Mouse (Mus musculus) hindbrain, embryonic 16.5 days (tissue): ENCODE results near the gene Chrna10. TPM values are rescaled to one million over a fixed set of nuclear protein-coding genes. Genes with fewer than 3 reads are reported as not detected.

ENCODE experiments used
- ATAC-seq: fragments of 200-750 bp; cut with Nextera tagmentation; 2 replicates; pipeline ENCODE4 v1.8.0; 2017; ENCODE audit warnings: moderate TSS enrichment, moderate library complexity
- H3K27ac ChIP-seq: fragments of 300-500 bp; sonication (generic); 2 replicates; pipeline ENCODE4 v1.5.1; 2014; ENCODE audit warnings: low read depth, mild to moderate bottlenecking, control low read depth, low read length, moderate library complexity
- H3K27me3 ChIP-seq: fragments of 300-500 bp; sonication (generic); replicated peaks from 2 replicates; pipeline ENCODE4 v1.6.1; 2014; ENCODE audit warnings: low read length; ENCODE audit not compliant: control insufficient read depth, insufficient read depth
- H3K36me3 ChIP-seq: fragments of 300-500 bp; sonication (generic); 2 replicates; pipeline ENCODE4 v1.6.1; 2014; ENCODE audit warnings: mild to moderate bottlenecking, low read length, moderate library complexity, mixed read lengths; ENCODE audit not compliant: control insufficient read depth, insufficient read depth
- H3K4me1 ChIP-seq: fragments of 300-500 bp; sonication (generic); 2 replicates; pipeline ENCODE4 v1.6.1; 2014; ENCODE audit warnings: low read depth, low read length; ENCODE audit not compliant: control insufficient read depth, insufficient read depth
- H3K4me2 ChIP-seq: fragments of 300-500 bp; sonication (generic); 2 replicates; pipeline ENCODE4 v1.6.1; 2014; ENCODE audit warnings: mild to moderate bottlenecking, low read length, control low read depth, moderate library complexity
- H3K4me3 ChIP-seq: fragments of 300-500 bp; sonication (generic); 2 replicates; pipeline ENCODE4 v1.5.1; 2014; ENCODE audit warnings: mild to moderate bottlenecking, low read length, control low read depth, moderate library complexity
- H3K9ac ChIP-seq: fragments of 300-500 bp; sonication (generic); 2 replicates; pipeline ENCODE4 v1.6.1; 2014; ENCODE audit warnings: low read depth, mild to moderate bottlenecking, control low read depth, low read length, moderate library complexity
- H3K9me3 ChIP-seq: fragments of 300-500 bp; sonication (generic); 2 replicates; pipeline ENCODE4 v1.6.1; 2014; ENCODE audit warnings: mild to moderate bottlenecking, low read length, moderate library complexity; ENCODE audit not compliant: control insufficient read depth
- WGBS: fragments of 180-500 bp; shearing (Covaris S2); extraction: QIAGEN DNeasy Blood & Tissue Kit; methylation state at CpG from one replicate; pipeline ENCODE4 v1.1.7; 2014; 5-methylcytosine and 5-hydroxymethylcytosine counted together
- polyA plus RNA-seq: library from polyadenylated mRNA; unstranded; fragments of >200 nt; fragmentation: Nextera tagmentation; extraction: Ambion mirVana; gene quantifications from 2 replicates; pipeline ENCODE4 v1.2.1, GENCODE M21; 2015

Gene Chrna10
- not detected in 2 replicates for polyA plus RNA-seq

DNA sequence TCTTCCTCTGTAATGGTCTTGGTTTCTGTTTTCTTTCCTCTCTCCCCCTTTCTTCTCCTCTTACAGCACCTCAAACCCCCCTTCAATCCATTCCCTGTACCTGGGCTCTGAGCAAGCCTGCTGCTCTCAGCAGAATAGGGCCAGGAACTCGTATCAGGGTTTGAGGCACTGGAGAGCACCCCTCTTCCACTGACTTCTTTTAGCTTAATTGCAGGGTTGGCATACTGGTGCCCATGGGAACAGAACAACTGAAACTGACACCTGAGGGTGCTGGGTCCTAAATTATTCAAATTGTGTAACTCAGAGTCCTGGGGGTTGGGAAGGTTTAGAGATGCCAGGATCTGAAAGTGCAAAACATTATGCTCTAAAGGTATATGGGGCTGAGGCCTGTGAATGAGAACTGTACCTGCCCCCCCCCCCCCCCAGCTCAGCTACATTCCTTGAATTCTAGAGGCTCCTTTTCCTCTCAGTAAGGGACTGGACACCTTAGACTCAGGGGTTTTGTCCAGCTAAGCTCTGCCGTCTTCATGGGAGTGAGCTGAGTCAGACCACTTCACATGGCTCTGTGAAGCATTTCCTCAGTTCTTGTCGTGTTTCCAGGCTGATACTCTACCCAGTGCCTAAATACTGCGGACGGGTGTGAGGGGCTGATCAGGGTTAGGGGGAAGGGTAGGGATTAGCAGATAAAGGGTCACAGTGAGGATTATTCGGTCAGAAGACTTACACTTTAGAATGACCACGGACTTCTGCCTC is at the start of gene Chrna10:
TSS of gene Chrna10 (minus strand) at position 250 of the 753 bp plus-strand sequence.
- H3K9ac ChIP-seq: no peak within 1 kb of the TSS
- H3K36me3 ChIP-seq: peaks cover 28% of the 10 kb centered on the region
- 64% methylated on average over 7 of the region's 7 CpGs for WGBS
- no peak for ATAC-seq
- H3K27me3 ChIP-seq: no peaks in the 10 kb centered on the region
- no peak within 1 kb of the TSS for H3K27ac ChIP-seq
- no peaks in the 10 kb centered on the region for H3K9me3 ChIP-seq
- no peak within 1 kb of the TSS for H3K4me2 ChIP-seq
- no peaks in the 10 kb centered on the region for H3K4me1 ChIP-seq
- no peak within 1 kb of the TSS for H3K4me3 ChIP-seq

DNA sequence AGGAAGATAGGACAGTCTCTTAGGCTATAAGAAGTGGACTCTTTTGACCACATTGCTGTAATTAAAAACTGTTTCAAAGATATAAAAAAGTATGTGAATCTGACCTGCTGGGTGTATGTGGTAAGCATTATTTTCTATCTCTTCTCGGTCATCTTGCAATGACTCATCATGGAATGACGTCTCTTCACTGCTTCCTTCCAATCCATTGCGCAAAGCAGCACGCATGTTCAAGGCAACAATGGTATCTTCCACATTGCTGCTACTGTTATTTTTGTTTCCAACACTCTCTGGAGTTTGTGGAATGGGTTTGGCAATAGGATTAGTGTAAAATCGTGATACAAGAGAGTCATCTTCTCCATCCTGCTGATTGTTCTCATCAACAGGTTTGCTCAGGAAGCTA is 37.1 kb upstream of the Chrna10 start:
- no peak for ATAC-seq
- 98% methylated on average over 5 of the region's 5 CpGs for WGBS
- no peaks in the 10 kb centered on the region for H3K9me3 ChIP-seq
- H3K4me3 ChIP-seq: no peak overlapping the region
- H3K27me3 ChIP-seq: no peaks in the 10 kb centered on the region
- no peaks in the 10 kb centered on the region for H3K4me1 ChIP-seq
- no peak overlapping the region for H3K4me2 ChIP-seq
- H3K36me3 ChIP-seq: peaks cover 19% of the 10 kb centered on the region
- no peak overlapping the region for H3K9ac ChIP-seq
- no peak overlapping the region for H3K27ac ChIP-seq

DNA sequence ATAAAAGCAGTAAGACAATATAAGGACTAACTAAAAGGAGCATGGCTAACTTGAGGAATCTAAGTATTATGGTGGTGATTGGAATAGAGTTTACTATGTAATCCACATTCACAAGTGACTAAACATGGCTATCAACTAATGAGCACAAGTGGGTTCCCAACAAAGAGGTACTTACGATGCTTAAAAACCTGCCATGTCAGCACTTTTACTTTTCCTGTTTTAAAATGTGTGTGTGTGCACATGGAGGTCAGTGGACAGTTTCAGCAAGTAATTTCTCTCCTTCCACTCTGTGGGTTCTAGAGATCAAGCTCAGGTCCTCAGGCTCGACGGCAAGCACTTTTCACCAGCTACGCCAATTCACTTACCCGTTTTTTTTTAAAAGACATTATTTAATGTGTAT is 21.3 kb upstream of the Chrna10 start:
- Histone ChIP-seq H3K27me3 (no peaks in the 10 kb centered on the region), H3K4me1 (no peaks in the 10 kb centered on the region), H3K4me3 (no peak overlapping the region), H3K4me2 (no peak overlapping the region), H3K36me3 (peaks cover 29% of the 10 kb centered on the region), H3K9me3 (no peaks in the 10 kb centered on the region), H3K9ac (no peak overlapping the region), H3K27ac (no peak overlapping the region)
- no peak for ATAC-seq
- WGBS: 98% methylated on average over 5 of the region's 5 CpGs

DNA sequence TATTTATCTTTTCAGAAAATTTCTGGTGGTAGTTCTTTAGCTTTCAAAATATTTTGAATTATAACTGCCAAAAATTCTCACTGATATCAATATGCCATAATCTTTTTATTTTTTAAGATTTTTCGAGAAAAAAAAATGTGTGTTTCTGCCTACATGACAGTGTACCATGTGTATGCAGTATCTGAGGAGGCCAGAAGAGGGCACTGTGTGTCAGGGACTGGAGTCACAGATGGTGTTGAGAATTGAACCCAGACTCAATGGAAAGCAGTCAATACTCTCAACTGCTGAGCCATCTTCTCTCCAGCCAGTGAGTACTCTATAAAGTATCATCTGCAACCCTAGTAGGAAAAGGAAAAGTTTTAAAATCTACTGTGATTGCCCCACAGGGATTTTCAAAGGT is 20.8 kb upstream of the Chrna10 start:
- Histone ChIP-seq H3K4me2 (no peak overlapping the region), H3K9me3 (no peaks in the 10 kb centered on the region), H3K4me1 (no peaks in the 10 kb centered on the region), H3K27me3 (no peaks in the 10 kb centered on the region), H3K9ac (no peak overlapping the region), H3K27ac (no peak overlapping the region), H3K4me3 (no peak overlapping the region), H3K36me3 (peaks cover 31% of the 10 kb centered on the region)
- ATAC-seq: no peak
- WGBS: 90% methylated on average over 1 of the region's 1 CpGs

DNA sequence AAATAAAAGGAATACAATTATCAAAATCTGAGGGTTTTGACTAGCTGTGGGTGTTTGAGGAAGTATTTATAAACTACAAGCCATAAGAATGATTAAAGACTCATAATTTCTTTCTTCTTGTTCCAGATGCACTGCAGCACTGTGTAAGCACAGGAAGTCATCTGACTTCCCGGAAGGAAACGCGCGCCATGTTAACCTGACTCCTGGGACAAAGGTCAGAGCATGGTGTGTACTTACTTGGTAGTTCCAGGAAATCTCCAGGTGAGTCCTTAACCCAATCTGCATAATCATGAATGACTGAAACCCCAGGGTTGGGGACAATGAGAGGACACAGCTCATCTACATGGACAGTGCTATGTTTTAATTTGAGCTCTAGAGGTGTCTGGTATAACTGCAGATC is 15.8 kb upstream of the Chrna10 start:
- Histone ChIP-seq H3K9me3 (no peaks in the 10 kb centered on the region), H3K27ac (no peak overlapping the region), H3K9ac (no peak overlapping the region), H3K4me3 (no peak overlapping the region), H3K27me3 (no peaks in the 10 kb centered on the region), H3K4me1 (no peaks in the 10 kb centered on the region), H3K4me2 (no peak overlapping the region), H3K36me3 (peaks cover 37% of the 10 kb centered on the region)
- WGBS: 90% methylated on average over 4 of the region's 4 CpGs
- no peak for ATAC-seq

DNA sequence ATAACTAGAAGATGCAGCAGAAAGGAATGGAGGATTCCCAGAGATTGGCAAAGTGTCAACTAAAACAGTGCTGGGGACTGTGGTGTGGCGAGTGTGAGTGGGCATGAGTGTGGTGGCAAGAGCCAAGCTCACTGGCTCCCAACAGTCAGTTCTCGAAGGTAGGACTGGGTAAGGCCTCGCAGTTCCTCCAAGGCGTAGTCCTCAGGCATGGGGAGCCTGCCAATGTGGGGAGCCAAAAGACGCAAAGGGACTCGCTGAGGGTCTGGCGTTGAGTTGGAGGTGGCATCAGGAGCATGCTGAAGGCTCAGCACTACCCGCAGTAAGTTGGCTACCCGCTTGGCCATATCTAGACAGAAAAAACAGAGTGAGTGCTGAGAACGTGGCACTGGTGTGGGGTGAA is 3.7 kb upstream of the Chrna10 start:
- WGBS: 94% methylated on average over 10 of the region's 10 CpGs
- H3K4me3 ChIP-seq: no peak overlapping the region
- peaks cover 59% of the 10 kb centered on the region for H3K36me3 ChIP-seq
- H3K27me3 ChIP-seq: no peaks in the 10 kb centered on the region
- no peak overlapping the region for H3K4me2 ChIP-seq
- H3K9me3 ChIP-seq: no peaks in the 10 kb centered on the region
- no peak overlapping the region for H3K9ac ChIP-seq
- H3K27ac ChIP-seq: no peak overlapping the region
- H3K4me1 ChIP-seq: no peaks in the 10 kb centered on the region
- ATAC-seq: no peak

DNA sequence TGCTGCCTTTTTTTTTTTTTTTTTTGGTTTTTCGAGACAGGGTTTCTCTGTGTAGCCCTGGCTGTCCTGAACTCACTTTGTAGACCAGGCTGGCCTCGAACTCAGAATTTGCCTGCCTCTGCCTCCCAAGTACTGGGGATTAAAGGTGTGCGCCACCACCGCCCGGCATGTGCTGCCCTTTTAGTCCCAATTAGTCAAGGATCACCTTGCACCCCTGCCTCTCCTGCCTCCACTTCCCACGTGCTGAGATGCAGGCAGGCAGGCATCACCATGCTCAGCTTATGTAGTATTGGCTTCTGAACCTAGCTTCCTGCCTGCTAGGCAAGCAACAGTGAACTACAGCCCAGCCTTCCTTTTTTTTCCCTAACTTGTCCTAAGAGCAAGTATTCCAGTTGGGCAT is 754 bp upstream of the Chrna10 start:
- no peak overlapping the region for H3K4me2 ChIP-seq
- H3K4me3 ChIP-seq: no peak overlapping the region
- ATAC-seq: no peak
- no peak overlapping the region for H3K9ac ChIP-seq
- H3K27me3 ChIP-seq: no peaks in the 10 kb centered on the region
- no peaks in the 10 kb centered on the region for H3K4me1 ChIP-seq
- WGBS: 81% methylated on average over 6 of the region's 6 CpGs
- H3K27ac ChIP-seq: no peak overlapping the region
- H3K9me3 ChIP-seq: no peaks in the 10 kb centered on the region
- H3K36me3 ChIP-seq: peaks cover 33% of the 10 kb centered on the region

DNA sequence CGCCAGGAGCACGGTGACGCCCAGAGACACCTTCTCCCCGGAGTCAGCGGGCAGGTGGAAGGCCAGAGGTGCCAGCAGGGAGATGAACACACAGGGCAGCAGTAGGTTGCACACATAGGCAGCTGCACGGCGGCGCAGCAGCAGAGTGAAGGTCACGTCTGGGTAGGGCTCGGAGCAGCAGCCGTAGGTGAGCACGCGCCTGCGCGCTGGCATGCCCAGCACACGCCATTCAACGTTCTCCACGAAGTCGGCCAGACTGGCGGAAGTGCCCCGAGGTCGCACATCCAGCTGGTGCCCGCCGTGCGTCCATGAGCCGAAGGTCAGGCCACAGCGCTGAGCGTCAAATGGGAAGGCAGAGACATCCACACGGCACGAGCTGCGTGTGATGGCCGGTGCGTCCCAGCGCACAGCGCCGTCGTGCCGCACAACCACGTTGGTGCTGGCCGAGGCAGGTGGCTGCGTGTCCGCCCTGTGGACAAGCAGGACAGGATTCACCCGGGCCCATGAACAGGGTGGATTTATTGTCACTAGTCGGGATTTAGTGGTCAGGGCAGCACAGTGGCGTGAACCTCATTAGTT is 3.4 kb downstream of the Chrna10 start:
- H3K4me1 ChIP-seq: no peaks in the 10 kb centered on the region
- H3K9me3 ChIP-seq: no peaks in the 10 kb centered on the region
- no peak overlapping the region for H3K4me3 ChIP-seq
- no peaks in the 10 kb centered on the region for H3K27me3 ChIP-seq
- H3K36me3 ChIP-seq: peaks cover 4% of the 10 kb centered on the region; the same call in 1 of the 2 replicates
- no peak overlapping the region for H3K27ac ChIP-seq
- H3K9ac ChIP-seq: no peak overlapping the region
- no peak for ATAC-seq
- H3K4me2 ChIP-seq: no peak overlapping the region
- WGBS: 79% methylated on average over 45 of the region's 45 CpGs

DNA sequence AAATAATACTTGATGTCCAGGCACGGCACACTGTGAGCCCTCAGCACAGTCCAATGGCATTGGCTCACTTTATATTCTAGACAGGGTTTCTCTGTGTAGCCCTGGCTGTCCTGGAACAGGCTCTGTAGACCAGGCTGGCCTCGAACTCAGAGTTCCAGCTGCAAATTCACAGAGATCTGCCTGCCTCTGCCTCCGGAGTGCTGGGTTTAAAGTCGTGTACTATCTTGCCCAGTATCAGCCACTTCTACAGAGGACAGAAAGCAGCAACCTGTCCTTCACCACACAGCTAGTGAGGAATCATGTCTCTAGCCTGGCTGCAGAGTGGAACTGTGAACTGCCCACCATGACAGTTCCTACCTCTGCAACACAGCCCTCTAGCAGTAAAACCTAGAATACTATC is 6.9 kb downstream of the Chrna10 start:
- Histone ChIP-seq H3K36me3 (no peaks in the 10 kb centered on the region), H3K4me3 (no peak overlapping the region), H3K27me3 (no peaks in the 10 kb centered on the region), H3K4me1 (no peaks in the 10 kb centered on the region; the same call in 1 of the 2 replicates), H3K9ac (no peak overlapping the region), H3K9me3 (no peaks in the 10 kb centered on the region), H3K4me2 (no peak overlapping the region), H3K27ac (no peak overlapping the region)
- WGBS: 88% methylated on average over 4 of the region's 4 CpGs
- ATAC-seq: no peak
